Mouse (Mus musculus) embryo, embryonic 10 days (tissue): Measurements from ENCODE around the gene Tnfrsf14.
A peak's percentile ranks its signal among the peaks of the same experiment; 100 is the strongest.

ENCODE experiments used
- DNase-seq: peaks from one replicate; pipeline ENCODE4 v3.0.0-alpha.2; 2015; ENCODE audit warnings: low spot score

Gene Tnfrsf14

DNA sequence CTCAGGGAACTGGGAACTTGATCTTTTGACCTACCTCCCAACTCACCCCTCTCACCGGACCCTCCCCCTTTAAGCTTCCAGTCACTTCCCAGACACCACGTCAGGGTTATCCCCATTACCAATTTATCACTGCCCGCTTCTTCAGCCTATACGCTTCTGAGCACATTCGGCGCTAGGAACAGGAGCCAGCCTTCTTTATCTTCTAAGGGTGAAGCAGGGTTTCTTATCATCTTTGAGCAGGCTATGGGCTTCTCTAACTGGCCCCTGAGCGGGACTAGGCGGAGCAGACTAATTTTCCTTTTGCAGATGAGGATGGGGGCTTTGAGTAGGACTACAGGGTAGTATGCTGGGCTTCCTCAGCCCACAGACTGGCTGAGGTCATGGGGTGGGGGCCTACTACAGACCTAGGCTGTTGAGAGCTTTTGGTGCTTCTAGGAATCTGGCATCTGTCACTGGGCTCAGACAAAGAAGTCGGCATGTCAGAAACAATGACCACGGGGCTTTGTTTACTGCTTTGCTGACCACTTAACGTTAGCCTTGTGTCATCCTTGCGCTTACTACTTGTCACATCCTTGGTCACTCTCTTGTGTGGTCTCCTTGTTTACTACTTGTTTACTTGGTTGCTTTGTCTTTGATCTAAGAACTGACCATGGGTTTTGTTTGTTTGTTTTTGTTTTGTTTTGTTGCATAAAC lies at the start of gene Tnfrsf14:
Tnfrsf14 (minus strand) TSS at position 169 of the 693 bp plus-strand sequence.
- peak; percentile 51 for DNase-seq

DNA sequence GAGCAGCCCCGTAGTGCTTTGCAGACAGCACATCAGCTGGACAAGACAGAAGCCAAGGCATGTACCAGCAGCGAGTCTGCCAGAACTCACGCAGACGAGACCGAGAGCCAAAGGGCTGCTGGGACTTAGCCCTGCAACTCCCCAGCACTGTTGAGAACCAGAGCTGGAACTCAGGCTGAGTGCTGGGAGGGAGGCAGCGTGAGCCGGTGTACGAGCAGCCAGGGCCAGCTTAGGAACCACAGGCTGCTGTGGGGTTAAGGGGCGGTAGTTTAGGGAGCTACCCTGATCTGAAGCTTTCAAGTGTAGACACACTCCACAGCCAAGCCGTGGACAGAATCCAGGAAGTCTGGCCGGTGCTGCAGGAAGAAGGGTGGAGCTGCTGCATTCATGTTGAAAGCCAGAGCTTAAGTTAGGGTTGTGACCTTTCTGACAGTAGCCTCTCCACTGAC lies 45.8 kb upstream of the Tnfrsf14 start:
- no peak for DNase-seq

DNA sequence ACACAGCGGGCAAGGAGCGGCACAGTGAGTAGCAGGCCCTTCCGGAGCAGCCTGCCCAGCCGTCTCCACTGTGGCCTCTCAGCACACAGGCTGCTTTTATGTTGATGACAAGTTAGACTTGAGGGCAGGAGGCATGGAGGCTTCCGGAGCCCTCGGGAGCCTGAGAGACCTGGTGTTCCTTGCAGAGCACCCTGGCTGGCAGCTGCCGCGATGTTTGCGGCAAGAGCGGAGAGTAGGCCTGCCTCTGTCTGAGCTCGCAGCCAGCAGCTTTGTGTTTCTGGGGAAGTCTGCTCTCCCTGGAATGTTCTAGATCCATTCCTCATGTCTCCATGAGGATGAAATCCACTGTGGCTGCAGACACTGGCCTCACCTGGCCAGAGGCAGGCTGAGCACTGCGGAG lies 44.2 kb upstream of the Tnfrsf14 start:
- no peak for DNase-seq

DNA sequence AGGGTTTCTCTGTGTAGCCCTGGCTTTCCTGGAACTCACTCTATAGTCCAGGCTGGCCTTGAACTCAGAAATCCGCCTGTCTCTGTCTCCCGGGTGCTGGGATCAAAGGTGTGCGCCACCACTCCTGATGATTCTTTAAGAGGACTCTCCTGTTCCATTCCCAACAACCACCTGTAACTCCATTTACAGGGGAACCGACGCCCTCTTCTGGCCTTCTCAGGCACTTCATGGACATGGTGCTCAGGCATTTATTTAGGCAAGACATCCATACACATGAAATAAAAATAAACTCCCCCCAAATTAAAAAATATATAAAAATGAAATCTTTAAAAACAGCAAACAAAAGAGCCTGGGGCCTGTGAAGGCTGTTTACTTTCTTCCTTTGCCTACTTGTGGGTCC lies 38.8 kb upstream of the Tnfrsf14 start:
- DNase-seq = peak; percentile 66

DNA sequence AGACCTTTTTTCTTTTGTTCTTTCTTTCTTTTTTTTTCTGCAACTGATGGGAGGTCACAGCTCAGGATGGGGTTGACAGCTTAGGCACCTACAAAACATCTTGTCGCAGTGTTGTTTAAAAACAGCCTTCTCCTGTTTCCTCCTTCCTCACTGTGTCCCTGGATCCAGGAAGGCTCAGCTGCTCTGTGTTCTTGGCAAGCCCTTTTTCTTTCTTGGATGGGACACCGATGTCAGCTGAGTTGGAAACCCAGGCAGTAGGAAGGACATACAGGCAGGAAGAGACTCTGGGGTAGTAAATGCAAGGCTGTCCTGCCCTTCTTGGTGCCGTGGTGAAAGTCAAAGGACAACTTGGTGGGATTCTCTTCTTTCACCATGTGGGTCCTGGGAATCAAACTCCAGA lies 37.5 kb upstream of the Tnfrsf14 start:
- no peak for DNase-seq

DNA sequence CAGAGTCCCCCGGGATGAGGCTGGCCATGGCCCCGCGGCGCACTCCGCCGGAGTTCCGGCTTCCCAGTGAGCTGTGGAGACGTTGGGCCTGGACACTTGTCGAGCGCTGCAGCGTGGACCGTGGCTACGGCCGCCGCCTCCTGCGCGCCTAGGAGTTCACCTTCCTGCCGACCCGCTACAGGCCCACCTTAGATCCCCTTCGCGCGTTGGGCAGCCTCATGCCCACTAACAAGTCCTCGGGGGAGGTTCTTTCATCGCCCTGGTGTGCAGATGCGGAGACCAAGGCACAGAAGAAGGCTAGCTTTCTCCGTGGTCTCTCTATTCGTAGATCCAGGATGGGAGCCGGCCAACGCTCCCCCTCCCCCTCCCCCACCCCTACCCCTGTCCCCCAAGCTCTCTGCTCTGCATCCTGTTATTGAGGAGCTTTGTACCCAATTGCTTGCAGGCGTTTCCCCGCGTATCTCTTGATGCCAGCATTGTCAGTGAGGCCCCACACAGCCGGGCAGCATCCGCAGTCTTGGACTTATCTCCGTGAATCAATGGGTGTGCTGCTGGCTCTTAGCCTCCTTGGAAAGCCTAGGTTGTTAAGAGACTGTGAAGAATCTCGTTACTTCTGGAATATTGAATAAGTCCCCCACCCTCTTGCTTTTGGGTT lies 36.3 kb upstream of the Tnfrsf14 start:
- DNase-seq = no peak

DNA sequence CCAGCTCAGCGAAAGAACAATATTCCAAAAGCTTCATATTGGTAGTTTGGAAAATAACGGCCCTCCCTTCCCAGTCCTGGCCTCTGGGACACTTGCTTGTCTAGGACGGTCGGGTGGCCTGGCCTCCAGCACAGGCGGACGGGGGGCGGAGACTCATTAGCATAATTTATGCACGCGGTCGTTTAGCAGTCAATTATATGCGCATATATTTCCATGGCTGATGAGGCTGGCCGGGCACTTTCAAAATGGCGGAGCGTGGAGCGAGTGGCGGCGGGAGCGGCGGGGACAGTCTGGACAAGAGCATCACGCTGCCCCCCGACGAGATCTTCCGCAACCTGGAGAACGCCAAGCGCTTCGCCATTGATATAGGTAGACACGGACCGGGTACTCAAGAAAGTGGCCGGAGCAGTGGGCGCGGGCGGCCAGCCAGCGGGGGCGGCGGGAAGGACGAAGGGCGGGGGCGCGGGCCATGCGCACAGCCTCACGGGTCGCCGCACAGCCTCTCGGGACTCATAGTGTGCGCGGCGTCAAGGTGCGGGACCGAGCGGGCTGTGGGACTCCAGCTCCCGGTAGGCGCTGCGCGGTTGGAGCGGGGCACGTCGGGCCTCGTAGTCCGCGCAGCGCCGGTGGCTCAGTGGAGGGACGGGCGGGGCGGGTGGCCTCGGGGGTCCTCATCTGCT lies 35.7 kb upstream of the Tnfrsf14 start, which contains the start of gene Pank4:
Pank4 (plus strand) TSS at position 223 of the 680 bp plus-strand sequence.
- peak; percentile 97 for DNase-seq

DNA sequence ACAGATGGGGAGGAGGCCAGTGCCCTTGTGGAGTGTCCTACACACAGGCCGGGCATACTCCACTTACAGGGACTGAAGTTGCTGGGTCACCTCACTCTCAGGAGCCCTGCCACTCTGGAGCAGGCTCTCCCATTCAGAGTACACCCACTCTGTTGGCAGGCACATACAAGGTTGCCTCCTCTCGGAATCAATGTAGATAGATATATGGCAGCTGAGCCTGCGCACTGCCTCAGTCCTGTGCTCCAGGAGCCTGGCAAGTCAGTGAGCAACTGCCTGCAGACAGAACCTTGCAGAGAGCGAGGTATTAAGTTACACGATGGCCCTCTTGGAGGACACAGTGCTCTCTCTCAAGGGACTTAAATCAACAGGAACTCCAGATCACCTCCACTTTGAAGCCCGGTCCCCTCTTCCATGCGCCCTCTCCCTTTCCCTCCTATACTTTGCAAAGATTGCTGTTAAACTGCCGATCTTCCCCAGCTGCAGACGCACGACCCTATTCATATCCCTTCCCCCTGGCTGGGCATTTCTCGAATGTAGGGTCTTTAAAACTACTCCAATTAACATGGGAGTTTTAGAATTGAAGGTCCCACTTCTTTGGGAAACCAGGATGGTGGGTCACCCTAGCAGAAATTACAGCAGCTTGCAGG lies 35.0 kb upstream of the Tnfrsf14 start:
- DNase-seq = peak; percentile 73

DNA sequence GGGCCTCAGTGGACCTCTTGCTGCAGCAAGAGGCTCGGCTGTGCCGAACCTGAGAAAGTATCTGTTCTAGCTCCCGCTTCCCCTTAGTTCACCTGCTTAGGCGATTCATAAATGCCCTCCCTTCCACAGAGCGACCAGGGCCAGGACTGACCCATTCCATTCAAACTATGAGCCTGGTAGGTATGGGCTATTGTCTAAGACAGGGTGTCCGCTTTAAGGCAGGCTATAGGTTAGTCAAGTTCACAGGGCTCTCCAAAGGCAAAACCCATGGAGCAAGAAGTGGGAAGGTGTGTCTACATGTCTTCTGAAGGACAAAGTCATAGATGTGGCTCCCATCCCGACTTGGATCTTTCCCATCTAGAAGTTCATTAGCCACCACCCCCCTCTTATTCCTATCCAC lies 34.3 kb upstream of the Tnfrsf14 start:
- no peak for DNase-seq

DNA sequence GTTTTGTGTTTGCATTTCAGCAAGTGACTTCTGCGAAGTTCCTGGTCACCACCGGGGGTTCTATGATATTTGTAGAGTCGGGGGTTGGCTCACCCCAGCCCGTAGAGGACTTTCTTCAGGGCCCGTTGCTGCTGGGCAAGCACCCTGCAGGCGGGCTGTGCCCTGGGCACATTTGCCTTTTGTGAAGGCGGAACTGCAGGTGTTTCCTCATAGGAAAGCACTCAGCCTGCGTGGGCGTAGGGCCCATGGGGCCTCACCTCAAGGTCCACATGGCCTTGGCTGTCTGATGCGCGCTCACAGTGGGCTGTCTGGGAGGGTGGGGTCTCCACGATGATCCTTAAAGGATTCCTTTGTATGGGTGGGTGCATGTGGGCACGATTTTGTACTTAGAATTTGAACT lies 33.5 kb upstream of the Tnfrsf14 start:
- no peak for DNase-seq

DNA sequence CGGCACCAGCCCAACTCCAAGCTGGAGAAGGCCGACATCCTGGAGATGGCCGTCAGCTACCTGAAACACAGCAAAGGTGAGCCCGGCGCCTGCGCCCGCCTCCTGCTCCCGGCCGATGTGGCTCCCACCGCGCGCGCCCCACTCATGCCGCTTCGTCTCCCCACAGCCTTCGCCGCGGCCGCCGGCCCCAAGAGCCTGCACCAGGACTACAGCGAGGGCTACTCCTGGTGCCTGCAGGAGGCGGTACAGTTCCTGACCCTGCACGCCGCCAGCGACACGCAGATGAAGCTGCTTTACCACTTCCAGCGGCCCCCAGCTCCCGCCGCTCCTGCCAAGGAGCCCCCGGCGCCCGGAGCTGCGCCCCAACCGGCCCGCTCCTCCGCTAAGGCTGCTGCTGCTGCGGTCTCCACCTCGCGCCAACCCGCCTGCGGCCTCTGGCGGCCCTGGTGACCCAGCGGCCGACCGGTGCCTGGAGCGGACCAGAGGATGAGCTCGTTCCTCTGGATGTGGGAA lies 32.9 kb upstream of the Tnfrsf14 start:
- DNase-seq = peak; percentile 63

DNA sequence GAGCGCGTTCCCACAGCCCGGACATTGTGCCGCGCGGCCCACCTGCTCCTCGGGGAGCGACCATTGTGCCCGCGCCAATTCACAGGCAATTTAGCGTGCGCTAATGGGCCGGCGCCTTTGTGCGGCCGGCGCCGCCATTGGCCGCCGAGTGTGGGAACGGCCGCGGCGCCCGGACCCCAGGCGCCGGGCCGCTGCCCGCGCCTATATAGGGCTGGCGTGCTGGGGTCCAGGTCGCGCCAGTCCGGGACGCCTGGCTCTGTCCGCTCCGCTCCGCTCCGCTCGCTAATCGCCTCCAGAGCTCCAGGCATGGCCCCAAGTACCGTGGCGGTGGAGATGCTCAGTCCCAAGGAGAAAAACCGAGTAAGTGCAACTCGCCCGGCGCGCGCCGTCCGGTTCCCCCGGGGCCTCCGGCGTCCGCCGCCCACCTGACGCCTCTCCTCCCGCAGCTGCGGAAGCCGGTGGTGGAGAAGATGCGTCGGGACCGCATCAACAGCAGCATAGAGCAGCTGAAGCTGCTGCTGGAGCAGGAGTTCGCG lies 32.4 kb upstream of the Tnfrsf14 start, which contains the start of gene Hes5:
Hes5 (plus strand) TSS at position 234 of the 536 bp plus-strand sequence.
- peak; percentile 90 for DNase-seq

DNA sequence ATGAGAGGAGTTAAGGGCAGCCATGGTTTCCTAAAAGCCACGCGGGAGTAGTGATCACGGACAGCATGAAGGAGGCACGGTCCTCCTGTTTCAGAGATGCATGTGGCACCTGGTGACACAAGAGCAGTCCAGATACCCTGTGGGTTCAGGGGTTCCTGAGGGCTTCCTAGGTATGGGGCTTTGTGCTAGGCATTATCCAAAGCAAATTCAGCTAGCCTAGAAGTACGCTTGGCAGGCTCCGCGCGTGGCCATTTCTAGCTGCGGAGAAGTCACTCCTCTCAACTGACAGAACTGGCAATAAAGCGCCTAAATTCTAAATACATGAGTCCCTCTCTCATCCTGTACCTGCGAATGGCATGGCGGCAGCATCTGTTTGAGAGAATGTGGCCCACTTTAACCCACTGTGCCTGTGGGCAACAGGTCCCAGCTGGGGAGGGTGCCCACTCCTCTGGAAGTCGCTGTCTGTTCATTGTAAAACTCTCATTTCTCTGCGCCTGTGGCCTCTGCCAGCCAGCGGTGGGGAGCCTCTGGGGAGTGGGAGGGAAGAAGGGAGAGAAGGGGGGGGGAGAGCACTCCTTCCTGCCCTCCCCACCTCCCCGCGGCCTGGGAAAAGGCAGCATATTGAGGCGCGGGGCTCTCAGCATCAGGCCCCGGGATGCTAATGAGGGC lies 31.8 kb upstream of the Tnfrsf14 start:
- no peak for DNase-seq

DNA sequence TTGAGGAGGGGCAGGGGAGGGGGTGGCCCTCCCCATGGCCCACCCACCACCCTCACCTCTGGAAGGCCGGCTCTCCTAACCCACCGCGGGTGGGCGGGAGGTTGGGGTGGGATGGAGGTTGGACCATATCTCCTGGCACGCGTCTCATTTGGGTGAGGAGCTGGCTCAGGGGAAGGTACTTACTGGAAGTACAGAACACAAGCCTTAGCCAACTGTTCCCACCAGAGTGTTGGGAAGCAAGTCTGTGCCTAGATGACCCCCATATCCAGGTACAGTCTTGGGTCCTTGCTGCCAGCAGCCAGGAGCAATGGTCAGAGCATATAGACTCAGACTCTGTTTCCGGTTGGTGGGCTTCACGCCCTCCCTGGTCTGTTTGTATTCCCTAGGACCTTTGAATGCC lies 30.3 kb upstream of the Tnfrsf14 start:
- DNase-seq = peak; percentile 49

DNA sequence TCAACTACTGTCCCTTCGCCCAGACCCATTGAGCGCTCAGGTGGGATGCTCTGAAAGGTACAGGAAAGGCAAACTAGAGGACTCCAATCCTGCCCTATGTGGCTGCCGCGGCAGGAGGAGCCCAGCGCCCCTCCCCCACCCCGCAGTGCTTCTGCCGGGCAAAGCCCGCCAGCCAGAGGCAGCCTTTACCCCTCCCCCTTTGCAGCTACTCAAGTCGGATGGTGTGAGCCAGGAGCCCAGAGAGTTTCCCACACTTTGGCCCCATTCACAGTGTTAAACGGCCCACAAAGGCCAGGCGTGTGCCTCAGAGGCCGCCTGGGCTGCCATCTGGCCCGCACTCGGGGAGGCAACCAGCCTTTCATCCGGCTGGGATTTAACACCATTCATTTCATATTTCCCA lies 29.8 kb upstream of the Tnfrsf14 start:
- DNase-seq = peak; percentile 90

DNA sequence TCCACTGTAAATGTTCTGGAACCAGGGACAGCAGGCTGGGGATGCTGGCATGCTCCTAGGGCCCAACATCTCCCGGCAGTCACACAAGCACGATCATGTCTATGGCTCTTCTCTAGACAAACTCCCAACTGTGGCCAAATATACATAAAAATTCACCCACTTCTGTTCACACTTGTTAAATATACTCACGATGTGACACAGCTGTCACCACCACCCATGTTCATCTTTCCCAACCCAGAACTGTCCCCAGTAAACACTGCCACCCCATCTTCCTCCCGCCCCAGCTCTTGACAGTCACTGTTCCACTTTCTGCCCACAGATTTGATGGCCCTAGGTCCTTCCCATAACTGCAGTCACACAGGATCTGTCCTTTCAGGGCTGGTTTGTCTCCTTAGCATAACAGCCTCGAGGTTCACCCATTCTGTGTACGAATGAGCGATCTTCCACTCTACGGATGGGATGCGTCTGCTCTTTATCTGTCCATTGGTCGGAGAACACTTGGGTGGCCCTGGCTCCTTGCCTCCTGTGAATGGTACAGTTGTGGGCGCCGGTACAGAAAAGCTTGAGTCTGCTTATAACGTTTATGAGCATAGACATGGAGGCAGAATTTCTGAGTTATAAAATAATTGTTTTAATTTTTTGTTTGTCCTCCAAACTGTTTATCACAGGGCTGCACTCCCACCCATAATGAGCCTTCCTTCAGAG lies 29.1 kb upstream of the Tnfrsf14 start:
- DNase-seq = no peak

DNA sequence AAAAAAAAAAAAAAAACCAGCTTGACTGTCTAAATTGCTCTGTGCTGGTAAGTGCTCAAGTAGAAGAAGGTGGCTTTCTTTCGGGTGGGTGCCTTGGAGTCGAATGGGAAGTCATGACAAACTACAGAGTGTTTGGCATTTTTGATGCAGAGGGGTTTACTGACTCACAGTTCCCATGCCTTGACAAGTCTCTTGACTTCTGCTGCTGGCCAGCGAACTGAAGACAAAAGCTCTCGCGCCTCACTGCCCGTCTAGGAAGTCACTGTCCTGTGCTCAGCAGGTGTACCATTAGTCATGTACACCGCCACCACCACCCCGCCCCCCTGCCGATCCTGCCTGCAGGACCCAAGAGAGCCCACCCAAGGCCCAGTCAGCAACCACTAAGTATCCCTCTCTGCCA lies 28.2 kb upstream of the Tnfrsf14 start:
- no peak for DNase-seq

DNA sequence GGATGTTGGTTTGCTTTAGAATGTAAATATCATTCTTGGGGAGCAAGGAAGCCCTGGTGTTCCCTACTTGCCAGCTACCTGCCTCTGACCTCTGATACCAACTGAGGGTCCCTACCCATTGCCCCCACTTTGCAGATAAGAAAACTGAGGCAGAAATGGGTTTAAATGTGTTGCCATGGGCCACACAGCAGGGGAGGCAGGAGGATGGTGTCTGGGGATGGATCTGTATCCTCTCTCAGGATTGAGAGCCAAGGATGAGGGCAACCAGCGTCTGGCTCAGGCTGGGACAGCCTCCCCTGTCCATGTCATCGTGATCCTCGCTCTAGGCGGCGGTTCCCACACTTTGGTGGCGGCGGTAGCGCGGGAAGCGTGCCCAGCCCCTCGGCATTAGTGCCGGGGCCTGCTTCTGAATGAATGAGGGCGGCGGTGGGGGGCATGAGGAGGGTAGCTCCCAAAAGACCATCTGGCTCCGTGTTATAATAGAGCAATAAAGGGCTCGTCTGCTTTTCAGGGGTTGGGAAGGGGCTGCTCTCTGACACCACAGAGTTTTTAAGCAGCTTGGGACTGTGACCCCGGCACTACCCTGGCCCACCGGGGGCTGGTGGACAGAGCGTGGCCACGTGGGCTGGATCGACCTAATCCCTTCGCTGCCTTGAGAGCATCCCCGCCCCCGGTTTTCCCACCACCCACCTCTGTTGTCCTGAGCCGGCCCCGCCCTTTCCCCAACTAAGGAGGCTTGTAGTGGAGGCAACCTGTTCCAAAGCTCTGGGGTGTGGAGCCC lies 24.3 kb upstream of the Tnfrsf14 start:
- DNase-seq = peak; percentile 85

DNA sequence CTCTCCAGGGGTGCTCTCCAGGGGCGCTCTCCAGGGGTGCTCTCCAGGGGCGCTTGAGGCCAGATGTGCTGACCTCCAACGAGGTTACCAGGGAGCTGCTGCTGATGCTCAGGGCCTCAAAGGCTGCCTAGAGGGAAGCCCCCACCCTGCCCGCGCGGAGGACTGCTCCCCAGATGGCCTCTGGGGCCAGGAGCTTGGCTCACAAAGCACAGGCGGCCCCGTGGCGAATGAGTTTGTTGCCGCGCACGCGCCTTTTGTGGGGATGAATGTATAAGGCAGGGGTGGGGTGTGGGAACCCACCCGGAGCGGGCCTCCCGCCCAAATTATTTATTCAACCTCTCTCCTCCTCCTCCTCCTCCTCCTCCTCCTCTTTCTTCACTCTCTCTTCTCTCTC lies 21.2 kb upstream of the Tnfrsf14 start:
- peak; percentile 79 for DNase-seq
